Mouse (Mus musculus): ENCODE measurements around the gene 2610507B11Rik. TPM values are rescaled to one million over a fixed set of nuclear protein-coding genes. Genes with fewer than 3 reads are reported as not detected.
"Not testable (repeated sequence)": the region's sequence is repeated elsewhere in the genome, so short reads cannot be mapped to it uniquely, and the experiment has no call there.

2610507B11Rik gene
- polyA plus RNA-seq, 1 experiment from 2014 or later: 60.4 TPM

DNA sequence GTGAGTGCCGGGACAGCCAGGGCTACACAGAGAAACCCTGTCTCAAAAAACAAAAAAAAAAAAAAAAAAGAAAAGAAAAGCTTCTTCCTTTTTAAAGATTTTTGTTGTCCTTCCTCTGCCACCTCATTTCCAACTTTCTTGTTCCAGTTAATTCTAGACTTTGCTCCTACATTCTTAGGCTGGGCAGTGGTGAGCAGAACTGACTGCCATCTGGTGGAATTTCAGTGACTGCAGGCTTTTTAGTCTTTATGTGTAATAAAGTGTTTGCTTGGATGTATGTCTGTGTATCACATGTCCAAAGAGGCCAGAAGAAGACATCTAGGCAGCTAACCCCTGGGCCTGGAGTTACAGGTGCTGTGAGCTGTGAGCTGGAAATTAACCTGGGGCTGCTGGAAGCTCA lies 4.9 kb upstream of the 2610507B11Rik start:
- Histone ChIP-seq H3K4me3 (no peak overlapping the region), H3K9me3 (no peaks in the 10 kb centered on the region), H3K36me3 (replicated peaks) (peaks cover 39% of the 10 kb centered on the region), H3K4me1 (no peaks in the 10 kb centered on the region), H3K27ac (replicated peaks) (no peak overlapping the region), H3K27me3 (replicated peaks; ENCODE audit: low read depth, poor library complexity, severe bottlenecking) (peaks cover 19% of the 10 kb centered on the region)
- WGBS: 94% methylated on average over 1 of the region's 1 CpGs
- DNase-seq (ENCODE audit: low spot score): no peak

DNA sequence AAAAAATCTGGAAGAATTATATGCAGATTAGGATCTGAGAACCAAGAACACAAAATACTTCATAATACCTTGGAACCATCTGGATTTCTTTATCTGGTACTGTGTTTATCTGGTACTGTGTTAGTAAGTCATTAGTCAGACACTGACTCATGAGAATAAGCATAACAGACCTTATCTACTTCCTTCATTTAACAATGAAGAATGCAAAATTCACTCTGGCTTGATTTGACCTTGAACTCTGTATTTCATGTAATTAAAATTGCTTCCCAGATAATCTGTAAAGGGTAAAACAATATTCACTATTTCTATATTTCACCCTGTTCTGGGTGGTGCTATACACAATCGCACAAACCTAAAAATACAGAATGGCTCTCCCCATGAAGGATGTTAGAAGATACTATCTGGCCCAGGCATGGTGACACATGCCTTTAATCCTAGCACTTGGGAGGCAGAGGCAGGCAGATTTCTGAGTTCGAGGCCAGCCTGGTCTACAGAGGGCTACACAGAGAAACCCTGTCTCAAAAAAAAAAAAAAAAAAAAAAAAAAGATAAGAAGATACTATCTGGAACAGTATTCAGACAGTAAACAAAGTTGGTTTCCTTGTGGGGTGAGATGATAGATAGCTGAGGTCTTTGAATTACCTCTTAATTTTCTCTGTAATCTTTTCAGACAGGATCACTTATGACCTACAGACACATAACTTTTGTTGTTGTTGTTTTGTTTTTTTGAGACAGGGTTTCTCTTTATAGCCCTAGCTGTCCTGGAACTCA lies 878 bp upstream of the 2610507B11Rik start:
- Histone ChIP-seq H3K27ac (replicated peaks) (no peak overlapping the region), H3K27me3 (replicated peaks; ENCODE audit: low read depth, poor library complexity, severe bottlenecking) (peaks cover 19% of the 10 kb centered on the region), H3K36me3 (replicated peaks) (peaks cover 31% of the 10 kb centered on the region), H3K4me1 (peaks cover 13% of the 10 kb centered on the region), H3K4me3 (peak overlapping the region; percentile 96), H3K9me3 (no peaks in the 10 kb centered on the region)
- 95% methylated on average over 2 of the region's 2 CpGs for WGBS
- no peak for DNase-seq (ENCODE audit: low spot score)

DNA sequence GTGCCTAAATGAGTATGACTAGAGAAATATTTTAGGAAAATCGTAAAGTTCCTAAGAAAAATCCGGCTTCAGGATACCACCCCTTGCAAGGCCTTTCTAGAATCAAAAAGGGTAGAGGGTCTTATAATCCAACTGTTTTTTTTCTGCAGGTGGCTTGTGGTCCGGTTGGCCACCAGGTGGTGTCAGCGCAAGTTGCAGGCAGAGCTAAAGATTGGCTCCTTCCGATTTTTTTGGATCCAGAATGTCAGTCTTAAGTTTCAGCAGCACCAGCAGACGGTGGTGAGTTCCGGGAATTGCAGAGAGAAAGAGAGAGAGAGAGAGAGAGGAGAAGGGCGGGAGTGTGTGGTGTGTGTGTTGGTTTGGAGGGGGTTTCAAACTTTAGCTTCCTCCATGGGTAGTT lies 998 bp downstream of the 2610507B11Rik start:
- H3K9me3 ChIP-seq: no peaks in the 10 kb centered on the region
- peaks cover 46% of the 10 kb centered on the region for H3K36me3 ChIP-seq (replicated peaks)
- peak overlapping the region; percentile 96 for H3K4me3 ChIP-seq
- no peak overlapping the region for H3K27ac ChIP-seq (replicated peaks)
- WGBS: 4% methylated on average over 8 of the region's 8 CpGs
- peaks cover 19% of the 10 kb centered on the region for H3K27me3 ChIP-seq (replicated peaks; ENCODE audit: low read depth, poor library complexity, severe bottlenecking)
- H3K4me1 ChIP-seq: peaks cover 13% of the 10 kb centered on the region
- peak; percentile 80 for DNase-seq (ENCODE audit: low spot score)

DNA sequence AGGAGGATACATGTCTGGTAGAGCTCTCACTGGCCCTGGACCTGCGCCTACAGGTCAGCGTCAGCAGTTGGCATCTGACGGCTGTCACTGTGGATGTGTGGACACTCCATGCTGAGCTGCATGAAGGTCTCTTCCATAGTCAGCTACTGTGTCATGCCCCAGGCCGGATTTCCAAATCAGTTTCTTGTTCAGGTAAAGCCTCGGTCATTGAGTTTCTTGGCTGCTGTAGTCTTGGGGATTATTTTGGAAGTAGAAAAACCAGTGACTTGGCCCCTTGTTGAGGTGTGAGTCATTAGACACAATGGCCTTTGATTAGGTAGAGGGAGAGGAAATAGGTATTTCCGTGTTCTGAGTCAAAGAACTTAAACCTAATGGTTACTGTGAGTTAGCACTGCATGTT lies 4.0 kb downstream of the 2610507B11Rik start:
- Histone ChIP-seq H3K4me1 (peaks cover 13% of the 10 kb centered on the region), H3K9me3 (no peaks in the 10 kb centered on the region), H3K27me3 (replicated peaks; ENCODE audit: low read depth, poor library complexity, severe bottlenecking) (peaks cover 3% of the 10 kb centered on the region), H3K36me3 (replicated peaks) (peaks cover 75% of the 10 kb centered on the region), H3K4me3 (no peak overlapping the region), H3K27ac (replicated peaks) (no peak overlapping the region)
- DNase-seq (ENCODE audit: low spot score): no peak
- 91% methylated on average over 6 of the region's 6 CpGs for WGBS

DNA sequence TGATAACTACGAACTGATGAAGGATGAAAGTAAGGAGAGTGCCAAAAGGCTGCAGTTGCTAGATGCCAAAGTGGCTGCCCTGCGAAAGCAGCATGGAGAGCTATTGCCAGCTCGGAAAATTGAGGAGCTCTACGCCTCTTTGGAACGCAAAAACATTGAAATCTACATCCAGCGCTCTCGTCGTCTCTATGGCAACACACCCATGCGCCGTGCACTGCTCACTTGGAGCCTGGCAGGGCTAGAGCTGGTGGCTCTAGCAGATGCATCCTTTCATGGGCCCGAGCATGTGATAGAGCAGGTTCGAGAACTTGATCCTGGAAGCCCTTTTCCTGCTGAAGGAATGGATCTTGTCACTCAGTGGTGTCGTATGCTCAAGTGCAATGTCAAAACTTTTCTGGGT lies 10.4 kb downstream of the 2610507B11Rik start:
- WGBS: 93% methylated on average over 13 of the region's 13 CpGs

DNA sequence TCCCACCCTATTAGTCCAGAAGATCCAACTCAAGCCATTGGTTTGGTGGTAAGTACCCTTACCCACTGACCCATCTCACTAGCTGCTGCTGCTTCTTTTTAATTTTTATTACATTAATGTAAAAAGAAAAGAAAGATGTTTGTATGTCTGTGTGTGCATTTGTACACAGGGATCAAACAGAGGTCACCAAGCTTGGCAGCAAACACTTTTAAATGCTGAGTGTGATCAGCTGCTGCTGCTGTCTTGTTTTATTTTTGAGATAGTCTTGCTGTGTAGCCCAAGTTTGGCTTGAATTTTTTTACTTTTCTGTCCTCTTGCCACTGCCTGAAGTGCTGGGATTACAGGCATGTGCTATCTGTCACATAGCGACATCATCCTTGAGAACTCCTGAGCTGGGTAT lies 14.0 kb downstream of the 2610507B11Rik start:
- WGBS: 100% methylated on average over 1 of the region's 1 CpGs
- H3K9me3 ChIP-seq: no peaks in the 10 kb centered on the region
- DNase-seq (ENCODE audit: low spot score): no peak
- peaks cover 100% of the 10 kb centered on the region for H3K36me3 ChIP-seq (replicated peaks)
- H3K27me3 ChIP-seq (replicated peaks; ENCODE audit: low read depth, poor library complexity, severe bottlenecking): no peaks in the 10 kb centered on the region
- H3K27ac ChIP-seq (replicated peaks): no peak overlapping the region
- no peak overlapping the region for H3K4me3 ChIP-seq
- no peaks in the 10 kb centered on the region for H3K4me1 ChIP-seq

More for the DNA sequence above, 10.4 kb downstream of the 2610507B11Rik start:
- no peak for DNase-seq (ENCODE audit: low spot score)
- Histone ChIP-seq H3K27me3 (replicated peaks; ENCODE audit: low read depth, poor library complexity, severe bottlenecking) (no peaks in the 10 kb centered on the region), H3K9me3 (no peaks in the 10 kb centered on the region), H3K36me3 (replicated peaks) (peaks cover 99% of the 10 kb centered on the region), H3K4me3 (no peak overlapping the region), H3K27ac (replicated peaks) (no peak overlapping the region), H3K4me1 (no peaks in the 10 kb centered on the region)

DNA sequence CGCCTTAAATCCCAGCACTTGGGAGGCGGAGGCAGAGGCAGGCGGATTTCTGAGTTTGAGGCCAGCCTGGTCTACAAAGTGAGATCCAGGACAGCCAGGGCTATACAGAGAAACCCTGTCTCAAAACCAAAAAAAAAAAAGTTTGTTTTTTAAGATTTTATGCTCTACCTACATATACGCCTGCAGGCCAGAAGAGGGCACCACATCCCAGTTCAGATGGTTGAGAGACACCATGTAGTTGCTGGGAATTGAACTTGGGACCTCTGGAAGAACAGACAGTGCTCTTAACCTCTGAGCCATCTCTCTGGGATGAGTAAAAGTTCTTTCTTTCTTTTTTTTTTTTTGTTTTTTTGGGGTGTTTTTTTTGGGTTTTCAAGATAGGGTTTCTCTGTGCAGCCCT lies 14.6 kb downstream of the 2610507B11Rik start:
- H3K4me1 ChIP-seq; DNase-seq (ENCODE audit: low spot score); H3K27ac ChIP-seq (replicated peaks); H3K4me3 ChIP-seq; H3K9me3 ChIP-seq; H3K27me3 ChIP-seq (replicated peaks; ENCODE audit: low read depth, poor library complexity, severe bottlenecking): not testable (repeated sequence)
- 91% methylated on average over 4 of the region's 4 CpGs for WGBS
- peaks cover 100% of the 10 kb centered on the region for H3K36me3 ChIP-seq (replicated peaks)

DNA sequence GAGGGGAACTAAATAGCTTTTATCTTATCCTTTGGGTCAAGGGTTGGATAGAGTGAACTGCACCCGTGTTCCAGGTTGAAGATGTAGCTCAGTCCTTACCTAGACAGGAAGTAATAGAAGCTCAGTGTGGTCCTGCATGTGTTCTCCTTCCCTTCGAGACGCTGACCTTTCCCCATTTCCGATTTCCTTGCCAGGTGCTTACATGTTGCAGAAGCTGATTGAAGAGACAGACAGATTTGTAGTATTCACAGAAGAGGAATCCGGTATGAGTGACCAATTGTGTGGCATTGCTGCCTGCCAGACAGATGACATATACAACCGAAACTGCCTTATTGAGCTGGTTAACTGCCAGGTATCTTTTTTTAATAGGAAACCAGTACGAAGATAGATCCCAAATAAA lies 17.3 kb downstream of the 2610507B11Rik start:
- DNase-seq (ENCODE audit: low spot score): no peak
- H3K27ac ChIP-seq (replicated peaks): no peak overlapping the region
- H3K36me3 ChIP-seq (replicated peaks): peaks cover 100% of the 10 kb centered on the region
- 91% methylated on average over 7 of the region's 7 CpGs for WGBS
- no peaks in the 10 kb centered on the region for H3K4me1 ChIP-seq
- H3K27me3 ChIP-seq (replicated peaks; ENCODE audit: low read depth, poor library complexity, severe bottlenecking): no peaks in the 10 kb centered on the region
- H3K9me3 ChIP-seq: no peaks in the 10 kb centered on the region
- no peak overlapping the region for H3K4me3 ChIP-seq

DNA sequence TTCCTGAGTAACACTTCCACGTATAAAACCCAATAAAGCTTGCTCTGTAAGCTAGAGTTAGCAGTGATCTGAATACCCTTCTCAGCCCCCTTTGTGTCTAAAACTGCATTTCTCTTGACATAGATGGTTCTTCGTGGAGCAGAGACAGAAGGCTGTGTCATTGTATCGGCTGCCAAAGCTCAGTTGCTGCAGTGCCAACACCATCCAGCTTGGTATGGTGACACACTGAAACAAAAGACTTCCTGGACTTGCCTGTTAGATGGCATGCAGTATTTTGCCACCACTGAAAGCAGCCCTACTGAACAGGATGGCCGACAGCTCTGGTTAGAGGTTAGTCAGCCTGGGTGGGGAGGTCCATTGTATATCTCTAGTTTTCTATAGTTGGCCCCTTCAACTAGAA lies 18.0 kb downstream of the 2610507B11Rik start:
- Histone ChIP-seq H3K4me1 (no peaks in the 10 kb centered on the region; the same call in 1 of the 2 replicates), H3K36me3 (replicated peaks) (peaks cover 100% of the 10 kb centered on the region), H3K27me3 (replicated peaks; ENCODE audit: low read depth, poor library complexity, severe bottlenecking) (no peaks in the 10 kb centered on the region), H3K9me3 (no peaks in the 10 kb centered on the region), H3K27ac (replicated peaks) (no peak overlapping the region), H3K4me3 (no peak overlapping the region)
- WGBS: 93% methylated on average over 4 of the region's 4 CpGs
- no peak for DNase-seq (ENCODE audit: low spot score)

DNA sequence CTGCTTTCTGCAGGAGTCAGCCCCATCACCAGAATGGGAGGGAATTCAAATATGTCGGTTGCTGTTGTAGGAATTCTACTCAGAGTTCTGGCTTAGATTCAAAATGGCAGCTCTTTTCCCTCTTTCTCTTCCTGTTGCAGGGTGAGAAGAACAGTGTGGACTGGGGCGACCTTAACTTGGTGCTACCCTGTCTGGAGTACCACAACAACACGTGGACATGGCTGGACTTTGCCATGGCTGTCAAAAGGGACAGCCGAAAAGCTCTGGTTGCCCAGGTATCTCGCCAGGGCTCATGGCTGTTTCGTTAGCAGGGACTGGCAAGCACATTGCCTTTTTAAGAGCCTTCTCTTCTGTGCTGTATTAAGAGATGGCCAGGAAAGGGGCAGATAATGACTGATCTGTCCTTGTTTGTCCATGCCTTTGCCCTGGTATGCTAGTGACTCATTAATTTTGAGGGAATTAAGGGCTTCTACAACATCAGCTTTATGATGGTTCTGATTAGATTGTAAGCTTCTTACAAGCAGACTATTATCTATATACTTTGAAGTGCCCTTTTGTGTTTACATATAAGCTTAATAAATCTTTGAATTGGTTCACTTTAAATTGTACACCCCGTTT lies 27.7 kb downstream of the 2610507B11Rik start:
- H3K9me3 ChIP-seq: no peaks in the 10 kb centered on the region
- DNase-seq (ENCODE audit: low spot score): no peak
- H3K36me3 ChIP-seq (replicated peaks): peaks cover 96% of the 10 kb centered on the region
- no peak overlapping the region for H3K4me3 ChIP-seq
- no peaks in the 10 kb centered on the region; the same call in 1 of the 2 replicates for H3K4me1 ChIP-seq
- no peak overlapping the region for H3K27ac ChIP-seq (replicated peaks)
- no peaks in the 10 kb centered on the region for H3K27me3 ChIP-seq (replicated peaks; ENCODE audit: low read depth, poor library complexity, severe bottlenecking)
- WGBS: 91% methylated on average over 7 of the region's 7 CpGs

DNA sequence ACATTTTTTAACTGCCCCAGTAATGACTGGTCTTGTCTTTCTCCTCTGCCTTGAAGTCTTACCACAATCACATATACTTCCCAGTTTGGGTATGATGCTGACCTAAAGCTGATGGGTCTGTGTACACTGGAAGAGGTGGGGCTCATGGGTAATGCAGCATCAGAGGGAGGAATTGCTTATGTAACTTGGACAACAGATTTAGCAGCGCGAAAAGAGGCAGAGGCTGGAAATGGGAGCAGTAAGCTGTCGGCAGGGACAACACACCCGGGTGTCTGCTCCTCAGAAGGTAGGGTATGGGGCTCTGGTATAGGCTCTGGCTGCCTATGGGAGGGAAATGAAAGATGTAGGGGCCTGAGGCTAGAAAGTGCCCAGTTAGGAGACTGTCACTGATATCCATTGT lies 29.1 kb downstream of the 2610507B11Rik start, which contains the start of gene BC030499:
BC030499 (plus strand) TSS at position 188 of the 400 bp plus-strand sequence.
- WGBS: 87% methylated on average over 4 of the region's 4 CpGs
- H3K4me3 ChIP-seq: no peak within 1 kb of the TSS
- DNase-seq (ENCODE audit: low spot score): no peak
- no peak within 1 kb of the TSS for H3K27ac ChIP-seq (replicated peaks)
- H3K27me3 ChIP-seq (replicated peaks; ENCODE audit: low read depth, poor library complexity, severe bottlenecking): no peaks in the 10 kb centered on the region
- no peaks in the 10 kb centered on the region for H3K9me3 ChIP-seq
- peaks cover 82% of the 10 kb centered on the region for H3K36me3 ChIP-seq (replicated peaks)
- H3K4me1 ChIP-seq: no peaks in the 10 kb centered on the region

DNA sequence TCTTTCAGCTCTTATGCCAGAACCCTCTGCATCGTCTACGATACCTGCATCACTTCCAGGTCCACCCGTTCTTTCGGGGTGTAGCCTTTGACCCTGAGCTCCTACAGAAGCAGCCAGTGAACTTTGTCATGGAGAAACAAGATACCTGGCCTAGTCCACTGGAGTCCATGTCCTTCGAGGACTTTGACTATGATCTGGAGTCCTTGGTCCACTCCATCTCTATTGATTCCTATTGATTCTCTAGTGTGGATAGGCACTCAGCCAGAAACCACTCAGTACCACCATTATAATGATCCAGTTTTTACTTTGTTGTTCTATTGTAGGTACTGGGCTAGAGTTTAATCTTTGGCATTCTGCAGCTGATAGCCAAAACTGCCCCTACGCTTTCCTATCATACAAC lies 33.0 kb downstream of the 2610507B11Rik start:
- WGBS: 95% methylated on average over 6 of the region's 6 CpGs
- no peaks in the 10 kb centered on the region for H3K4me1 ChIP-seq

DNA sequence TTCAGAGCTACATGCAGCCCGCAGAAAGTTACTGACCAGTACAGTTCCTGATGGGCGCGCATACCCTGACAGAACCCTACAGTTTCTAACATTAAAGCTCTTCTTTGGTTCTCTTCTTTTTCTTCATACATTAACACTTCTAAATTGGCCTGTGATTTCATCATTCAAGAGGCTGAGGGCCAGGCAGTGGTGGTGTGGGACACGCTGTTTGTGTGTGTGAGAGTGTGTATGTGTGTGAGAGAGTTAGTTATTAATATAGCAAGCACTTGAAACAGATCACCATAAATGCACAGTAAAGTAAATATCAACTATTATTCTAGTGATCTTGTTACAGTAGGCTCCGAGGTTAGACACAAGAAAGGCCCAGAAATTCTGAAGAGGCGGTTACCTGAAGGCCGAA lies 39.4 kb downstream of the 2610507B11Rik start:
- WGBS: 68% methylated on average over 7 of the region's 7 CpGs
- no peak for DNase-seq (ENCODE audit: low spot score)
- Histone ChIP-seq H3K27me3 (replicated peaks; ENCODE audit: low read depth, poor library complexity, severe bottlenecking) (no peaks in the 10 kb centered on the region), H3K4me1 (peaks cover 20% of the 10 kb centered on the region), H3K27ac (replicated peaks) (peak overlapping the region; percentile 96), H3K4me3 (peak overlapping the region; percentile 94), H3K36me3 (replicated peaks) (peaks cover 29% of the 10 kb centered on the region), H3K9me3 (no peaks in the 10 kb centered on the region)

More for the DNA sequence above, 33.0 kb downstream of the 2610507B11Rik start:
- DNase-seq (ENCODE audit: low spot score): no peak
- no peaks in the 10 kb centered on the region for H3K27me3 ChIP-seq (replicated peaks; ENCODE audit: low read depth, poor library complexity, severe bottlenecking)
- no peaks in the 10 kb centered on the region for H3K9me3 ChIP-seq
- H3K27ac ChIP-seq (replicated peaks): no peak overlapping the region
- H3K4me3 ChIP-seq: no peak overlapping the region
- H3K36me3 ChIP-seq (replicated peaks): peaks cover 43% of the 10 kb centered on the region

Measured in embryonic facial prominence, embryonic 10.5 days (tissue).